Mouse (Mus musculus) brain, embryonic 14.5 days (tissue): Measurements from ENCODE around the gene Msln. TPM values are rescaled to one million over a fixed set of nuclear protein-coding genes. Genes with fewer than 3 reads are reported as not detected.

Source experiments
- DNase-seq: peaks from one replicate; pipeline ENCODE4 v3.0.0-alpha.2; 2011; ENCODE audit warnings: low read depth
- CTCF ChIP-seq: fragments of 200-500 bp; IDR thresholded peaks from 2 replicates; pipeline ENCODE4 v1.5.1; 2012; ENCODE audit warnings: inconsistent platforms, mild to moderate bottlenecking, moderate library complexity, borderline replicate concordance; ENCODE audit not compliant: insufficient read depth, insufficient read length; ENCODE audit errors: extremely low read depth
- POLR2A ChIP-seq: fragments of 200-500 bp; IDR thresholded peaks from 2 replicates; pipeline ENCODE4 v1.6.1; 2012; ENCODE audit warnings: mild to moderate bottlenecking, inconsistent platforms, borderline replicate concordance; ENCODE audit not compliant: poor library complexity, insufficient read depth, insufficient read length, severe bottlenecking; ENCODE audit errors: extremely low read depth
- polyA plus RNA-seq: library from polyadenylated mRNA; depleted of rRNA; stranded (reverse); fragments of >200 nt; gene quantifications from 2 replicates; pipeline ENCODE4 v1.2.3, GENCODE M21; 2012; rRNA removed

Gene Msln
- polyA plus RNA-seq, result 0.07 and 0.19 TPM in 2 replicates

DNA sequence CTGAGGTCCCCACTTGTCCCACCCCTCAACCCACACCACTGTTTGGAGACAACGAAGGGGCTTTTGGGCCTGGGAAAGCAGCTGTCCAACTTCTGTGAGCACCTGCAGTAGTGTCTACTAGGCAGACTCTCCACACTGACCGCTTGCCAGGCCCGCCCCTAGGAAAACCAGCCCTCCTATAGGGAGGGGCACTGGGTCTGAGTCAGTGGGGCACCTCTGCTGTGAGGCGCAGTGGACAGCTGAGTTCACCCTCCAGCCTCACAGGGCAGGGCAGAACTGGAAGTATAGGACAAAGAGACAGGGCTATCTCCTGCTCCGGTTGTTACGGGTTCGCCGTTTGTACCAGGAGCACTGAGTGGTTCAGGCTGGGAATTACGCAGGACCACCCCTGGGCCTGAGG lies at the start of gene Msln:
Gene Msln, minus strand, starts transcription at position 138 of the 400 bp plus-strand sequence.
- no peak for DNase-seq
- no peak for TF ChIP-seq POLR2A
- no peak for TF ChIP-seq CTCF

DNA sequence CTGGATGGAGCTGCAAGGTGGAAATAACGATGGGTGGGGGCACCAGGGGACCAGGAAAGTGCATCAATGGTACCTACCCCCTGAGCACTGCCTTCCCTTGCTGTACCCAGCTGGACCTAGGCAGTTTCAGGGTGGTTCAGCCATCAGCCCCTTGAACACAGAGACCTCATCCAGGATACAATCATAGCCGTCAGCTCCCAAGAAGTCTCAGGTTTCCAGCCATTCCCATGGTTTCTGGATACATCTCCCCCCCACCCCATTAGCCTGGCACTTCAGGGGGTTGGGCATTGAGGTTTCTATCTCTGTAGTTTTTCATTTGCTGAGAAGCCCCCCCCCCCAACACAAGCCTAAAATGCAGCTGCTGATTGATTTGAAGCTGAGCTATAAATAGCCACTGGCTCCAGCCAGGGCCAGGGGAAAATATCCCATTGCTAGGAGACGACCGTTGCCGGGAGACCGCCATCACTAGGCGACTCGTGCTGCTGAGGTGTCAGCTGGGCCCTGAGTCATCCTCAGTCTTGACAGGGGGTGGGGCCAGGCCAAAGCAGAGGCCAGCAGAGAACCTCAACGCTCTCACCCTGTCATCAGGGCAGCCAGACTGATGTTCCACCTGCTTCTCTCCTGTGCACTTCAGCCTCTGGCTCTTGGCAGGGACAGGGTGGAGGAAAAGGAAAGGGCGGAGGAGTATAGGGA lies 48.8 kb upstream of the Msln start:
- no peak for TF ChIP-seq POLR2A
- TF ChIP-seq CTCF, result no peak
- peak; percentile 96 for DNase-seq

DNA sequence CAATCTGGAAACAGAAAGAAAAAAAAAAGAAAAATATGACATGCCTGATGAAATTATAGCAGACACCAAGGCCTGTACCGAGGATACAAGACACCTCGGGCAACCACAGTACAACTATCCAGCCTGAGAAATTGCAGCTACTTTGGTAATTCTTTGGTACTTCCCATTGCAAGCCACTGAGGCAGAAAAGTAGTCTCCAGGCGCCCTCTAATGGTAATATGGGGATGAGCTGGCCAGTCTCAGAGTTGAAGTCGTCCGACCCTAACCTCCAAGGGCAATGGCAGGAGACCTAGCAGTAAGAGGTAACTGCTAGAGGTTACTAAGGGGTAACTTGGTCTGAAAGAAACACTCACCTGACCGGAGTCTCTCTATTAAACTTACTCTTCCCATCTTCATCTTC lies 46.9 kb upstream of the Msln start:
- TF ChIP-seq CTCF, result peak; percentile 87
- TF ChIP-seq POLR2A, result no peak
- peak; percentile 86 for DNase-seq

DNA sequence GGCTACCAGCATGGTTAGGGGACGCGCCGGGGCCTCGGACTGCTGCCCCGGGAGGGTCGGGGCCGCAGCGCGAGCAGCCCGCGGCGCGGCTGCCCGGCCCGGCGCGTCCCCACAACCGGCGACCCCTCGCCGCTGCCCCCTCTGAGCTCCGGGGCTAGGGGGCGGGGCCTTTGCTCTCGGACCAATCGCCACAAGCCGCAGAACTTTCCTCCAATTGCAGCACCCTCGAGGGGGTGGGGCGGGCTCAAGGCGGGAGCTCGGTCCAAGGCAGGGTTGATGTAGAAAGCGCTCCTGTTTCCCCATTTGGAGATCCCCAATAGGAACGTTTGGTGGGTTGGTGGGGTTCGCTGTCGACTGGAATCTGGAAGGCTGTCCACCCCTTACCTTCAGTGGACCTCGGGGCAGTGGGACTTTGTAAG lies 42.8 kb upstream of the Msln start, which contains the start of gene Metrn:
Gene Metrn, minus strand, starts transcription at position 186 of the 419 bp plus-strand sequence.
- TF ChIP-seq POLR2A (peak; percentile 52), CTCF (no peak)

DNA sequence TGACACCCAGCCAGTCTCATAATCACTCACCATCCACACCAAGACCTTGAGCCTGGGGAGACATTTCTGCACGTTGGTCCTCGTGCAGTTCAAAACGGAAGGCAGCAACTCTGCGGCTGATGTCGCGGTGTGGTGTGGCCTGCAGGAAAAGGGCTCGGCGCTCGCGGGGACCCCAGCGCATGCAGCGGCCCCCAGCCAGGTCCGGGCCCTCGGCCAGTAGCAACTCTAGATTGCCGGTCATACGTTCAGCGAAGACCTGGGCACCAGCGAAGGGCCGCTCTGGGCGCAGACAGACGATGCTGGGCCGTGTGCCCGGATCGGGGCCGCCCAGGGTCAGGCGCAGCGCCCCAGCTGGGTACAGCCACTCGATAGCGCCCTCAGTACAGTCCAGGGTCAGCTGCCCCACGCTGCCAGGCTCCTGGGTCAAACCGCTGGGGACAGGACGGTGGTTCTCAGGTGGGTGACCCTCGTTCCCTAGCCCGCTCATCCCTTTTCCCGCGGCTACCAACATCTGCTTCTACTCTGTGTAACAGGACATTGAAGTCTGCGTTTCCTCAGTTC lies 42.1 kb upstream of the Msln start:
- no peak for TF ChIP-seq CTCF
- TF ChIP-seq POLR2A, result no peak
- no peak for DNase-seq

More for the DNA sequence above, 42.8 kb upstream of the Msln start, which contains the start of gene Metrn:
- peak; percentile 93 for DNase-seq

DNA sequence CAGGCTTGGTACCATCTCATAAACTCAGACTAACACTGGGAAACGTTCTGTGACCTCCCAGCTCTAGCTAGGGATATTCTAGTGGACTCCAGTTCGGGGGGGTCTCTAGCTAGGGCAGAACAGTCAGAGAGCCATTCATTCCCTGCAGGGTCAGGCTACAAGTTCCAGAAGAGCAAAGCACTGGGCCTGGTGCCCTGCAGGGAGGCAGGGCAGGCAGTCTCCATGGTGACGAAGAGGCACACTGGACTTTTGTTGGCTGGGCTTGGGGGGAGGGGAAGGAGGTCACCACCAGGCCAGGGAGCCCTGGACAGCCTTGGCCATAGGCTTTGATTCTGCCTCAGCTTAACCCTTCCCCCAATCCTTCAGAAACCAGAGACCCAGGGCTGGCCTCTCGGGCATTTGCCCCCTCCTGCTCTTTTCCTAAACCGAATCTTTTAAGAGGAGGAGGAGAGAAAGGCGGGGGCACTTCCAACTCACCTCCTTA lies 41.5 kb upstream of the Msln start, which contains the start of gene AC134908.4:
Gene AC134908.4, minus strand, starts transcription at position 51 of the 484 bp plus-strand sequence.
- DNase-seq, result peak; percentile 65
- TF ChIP-seq POLR2A (no peak), CTCF (no peak)

DNA sequence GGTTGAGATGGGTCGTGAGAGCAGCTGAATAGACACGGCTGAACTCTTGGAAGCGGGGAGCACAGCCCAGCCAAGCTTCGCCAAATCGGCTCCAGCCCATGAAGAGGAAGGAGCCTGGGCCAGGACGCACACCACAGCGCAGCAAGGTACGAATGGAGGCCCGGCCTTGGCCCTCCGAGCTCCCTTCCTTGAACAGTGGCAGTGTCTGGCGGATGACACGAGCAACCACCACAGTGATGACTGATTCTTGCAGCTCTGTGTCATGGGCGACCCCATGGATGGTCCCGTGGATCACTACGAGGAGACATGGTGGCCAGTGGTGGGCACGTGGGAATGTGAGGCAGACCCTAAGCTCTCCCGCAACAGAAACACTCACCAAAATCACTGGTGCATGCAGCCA lies 40.8 kb upstream of the Msln start:
- TF ChIP-seq CTCF (no peak), POLR2A (no peak)
- no peak for DNase-seq

DNA sequence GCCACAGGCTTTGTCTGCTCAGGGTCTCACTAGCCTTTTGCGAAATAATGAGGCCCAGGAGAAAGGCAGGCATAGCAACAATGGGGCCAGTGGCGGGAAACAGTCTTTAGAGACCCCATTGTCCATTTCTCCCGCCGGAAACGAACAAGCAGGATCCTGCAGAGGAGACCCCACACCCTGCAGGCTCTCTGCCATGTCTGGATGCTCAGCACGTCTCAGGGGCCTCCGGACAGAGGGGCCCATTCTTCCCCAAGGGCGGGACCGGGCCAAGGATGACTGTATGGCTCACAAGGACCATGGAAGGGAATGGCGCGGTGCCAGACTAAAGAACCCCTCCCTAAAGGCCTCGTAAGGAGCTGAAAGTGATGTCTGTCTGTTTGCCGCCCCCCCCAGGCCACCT lies 40.0 kb upstream of the Msln start:
- DNase-seq, result peak; percentile 76

DNA sequence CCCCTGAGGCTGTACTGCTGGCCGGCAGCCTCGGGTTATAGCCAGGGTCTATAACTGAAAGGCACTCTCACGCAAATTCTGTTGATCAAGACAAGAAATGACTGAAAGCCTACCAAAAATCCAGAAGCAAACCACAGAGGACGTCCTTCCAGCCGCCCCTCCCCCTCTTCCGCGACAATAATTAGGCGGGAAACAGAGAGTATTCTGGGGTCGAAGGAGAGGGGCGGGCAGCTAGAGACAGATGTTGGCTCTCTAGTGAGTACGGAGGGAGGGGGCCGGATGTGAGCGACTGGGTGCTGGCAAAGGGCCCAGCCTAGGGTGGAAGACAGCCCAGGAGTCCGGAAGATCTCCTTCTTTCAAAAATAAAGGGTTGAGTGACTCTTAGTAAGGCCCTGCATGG lies 38.4 kb upstream of the Msln start, which contains the start of gene Fam173a:
Gene Fam173a, minus strand, starts transcription at position 287 of the 400 bp plus-strand sequence.
- TF ChIP-seq CTCF (no peak), POLR2A (no peak)
- peak; percentile 88 for DNase-seq

More for the DNA sequence above, 40.0 kb upstream of the Msln start:
- TF ChIP-seq POLR2A, result no peak
- TF ChIP-seq CTCF, result no peak

DNA sequence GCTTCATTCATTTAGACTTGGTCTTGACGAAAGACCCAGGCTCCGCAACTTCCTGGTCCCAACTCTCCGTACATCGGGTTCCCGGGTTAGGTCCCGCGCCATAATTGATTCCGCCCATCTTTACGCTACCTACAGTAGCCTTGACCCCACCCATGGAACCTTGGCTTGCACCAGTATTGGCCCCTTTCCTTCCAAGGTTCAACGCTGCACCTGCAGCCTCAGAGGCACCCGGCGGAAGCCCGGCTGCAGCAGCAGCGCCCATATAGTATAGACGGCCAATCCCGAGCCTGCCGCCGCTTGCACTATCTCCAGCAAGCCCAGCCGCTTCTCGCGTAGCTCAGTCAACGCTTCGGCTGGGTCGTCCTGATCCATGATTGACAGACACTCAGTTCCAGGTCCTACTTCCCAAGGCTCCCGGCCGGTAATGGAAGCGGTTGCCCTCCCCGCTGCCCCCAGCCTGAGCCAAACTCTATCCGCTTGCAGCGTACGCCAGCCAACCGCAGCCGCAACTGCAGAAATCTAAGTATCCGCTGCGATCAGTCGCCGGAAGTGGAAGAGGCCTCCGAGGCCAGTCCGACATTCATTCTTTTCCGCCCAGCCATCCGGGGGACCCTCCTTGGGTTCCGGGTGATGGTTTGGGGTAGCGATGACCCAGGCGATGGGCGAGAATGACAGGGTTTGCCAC lies 37.8 kb upstream of the Msln start:
- peak; percentile 94 for DNase-seq
- TF ChIP-seq POLR2A (peak; percentile 42; the same call in 1 of the 2 replicates), CTCF (no peak)

DNA sequence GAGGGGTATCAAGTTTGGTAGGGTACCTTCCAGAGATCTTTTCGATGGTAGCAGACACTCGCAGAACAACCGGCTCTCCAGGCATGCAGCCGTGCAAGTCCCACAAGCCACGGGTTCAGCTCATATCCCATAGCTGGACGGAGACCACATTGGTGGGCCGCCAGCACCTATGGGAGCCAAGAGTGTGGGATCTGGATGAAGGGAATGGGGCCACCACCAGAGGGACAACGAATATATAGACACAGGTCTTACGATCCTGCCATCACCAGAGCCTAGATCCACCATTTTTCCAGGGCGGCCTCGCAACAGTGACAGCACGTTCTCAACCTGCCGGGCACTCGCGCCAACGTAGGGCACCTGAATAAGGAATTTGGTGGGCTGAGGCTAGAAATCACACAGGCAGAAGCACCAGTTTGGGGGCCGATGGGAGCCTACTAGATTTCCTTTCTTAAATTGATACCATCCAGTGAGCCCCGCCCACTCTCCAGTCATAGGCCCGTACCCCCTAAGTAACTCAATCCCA lies 37.2 kb upstream of the Msln start:
- peak; percentile 69 for DNase-seq

More for the DNA sequence above, 37.2 kb upstream of the Msln start:
- TF ChIP-seq POLR2A, result no peak
- TF ChIP-seq CTCF, result no peak
